Mouse (Mus musculus): Measurements from ENCODE around the gene Nup188.

- TF ChIP-seq CTCF (IDR thresholded peaks at IDR 0.05; ENCODE audit: control insufficient read depth, insufficient read depth, insufficient read length) (no peak), FOSL1 (IDR thresholded peaks at IDR 0.05; ENCODE audit: insufficient read depth, low read length, poor library complexity, severe bottlenecking) (no peak), MYOD1 (IDR thresholded peaks at IDR 0.05; ENCODE audit: control insufficient read depth, insufficient read length, low read depth) (no peak), MAX (IDR thresholded peaks at IDR 0.05) (no peak), MYOG (IDR thresholded peaks at IDR 0.05; ENCODE audit: control insufficient read depth, extremely low read depth, insufficient read length) (no peak), CEBPB (IDR thresholded peaks at IDR 0.05; ENCODE audit: low read depth) (no peak), USF1 (IDR thresholded peaks at IDR 0.05; ENCODE audit: low read depth) (no peak)
These were observed 36.9 kb downstream of the Nup188 start for GRCm38 (mm10) chr2:30323111-30323510.
